In genomic region chr6:131433153-131434048, GRCm38 (mm10) we compare ENCODE assay signal across 9 mouse cellular contexts. TPM values are rescaled to one million over a fixed set of nuclear protein-coding genes. Genes with fewer than 3 reads are reported as not detected.
A peak's percentile ranks its signal among the peaks of the same experiment; 100 is the strongest.
DNase-seq lines count a peak whose midpoint lies in the region; ATAC-seq and TF ChIP-seq lines count a peak whose summit lies in the region.
"Had no signal": no experiment of that assay in that cellular context is flagged by ENCODE, and none has a peak within 500 bp of the region (broad histone marks: within the 10 kb centered on the region; RNA-seq: fewer than 3 reads in every experiment).

No protein-coding gene starts in this region.

- H3K4me2 ChIP-seq in heart, embryonic 15.5 days = peak overlapping the region; percentile 80
- H3K4me2 ChIP-seq in midbrain, postnatal 0 days (ENCODE audit: low read depth, low read length, poor library complexity, severe bottlenecking) = peak overlapping the region; percentile 95

- 8% methylated on average over 39 of the region's 39 CpGs for WGBS in kidney, adult 2 months
- WGBS in heart, embryonic 15.5 days = 6% methylated on average over 39 of the region's 39 CpGs
- 4% methylated on average over 39 of the region's 39 CpGs for WGBS in midbrain, postnatal 0 days

- no peak for TF ChIP-seq CTCF in kidney, adult 2 months (conservative IDR thresholded peaks at IDR 0.05; ENCODE audit: insufficient read depth, insufficient read length, low read depth, low read length)
- no peak for TF ChIP-seq CTCF in midbrain, postnatal 0 days (IDR thresholded peaks at IDR 0.05)

- no peaks in the 10 kb centered on the region for H3K36me3 ChIP-seq in kidney, adult 2 months (ENCODE audit: control insufficient read depth, insufficient read depth, low read length)
- H3K36me3 ChIP-seq in heart, embryonic 15.5 days = no peaks in the 10 kb centered on the region
- no peaks in the 10 kb centered on the region for H3K36me3 ChIP-seq in midbrain, postnatal 0 days (ENCODE audit: insufficient read depth, low read length)

- peak; percentile 39; the same call in 1 of the 2 replicates for ATAC-seq in heart, embryonic 15.5 days (replicated peaks; ENCODE audit: insufficient number of reproducible peaks, insufficient read depth, low FRiP score, low read depth)
- peak; percentile 77 for ATAC-seq in midbrain, postnatal 0 days (ENCODE audit: low FRiP score)

- no peaks in the 10 kb centered on the region; the same call in 1 of the 2 replicates for H3K27me3 ChIP-seq in kidney, adult 2 months (replicated peaks; ENCODE audit: control insufficient read depth, insufficient read depth, low read length)
- H3K27me3 ChIP-seq in heart, embryonic 15.5 days = peaks cover 3% of the 10 kb centered on the region; the same call in 1 of the 2 replicates
- no peaks in the 10 kb centered on the region for H3K27me3 ChIP-seq in midbrain, postnatal 0 days (ENCODE audit: insufficient read depth, low read length)

- H3K9ac ChIP-seq in heart, embryonic 15.5 days = peak overlapping the region; percentile 41
- H3K9ac ChIP-seq in midbrain, postnatal 0 days (replicated peaks; ENCODE audit: low read length, poor library complexity, severe bottlenecking) = peak overlapping the region; percentile 69

- TF ChIP-seq POLR2A in kidney, adult 2 months (IDR thresholded peaks at IDR 0.05; ENCODE audit: low read depth, low read length) = no peak

- DNase-seq in kidney, adult 2 months = peak; percentile 6
- DNase-seq in kidney, adult 9 months = no peak
- peak; percentile 37 to 57 for DNase-seq in kidney, postnatal 4 days
- DNase-seq in midbrain, postnatal 0 days (ENCODE audit: low spot score) = peak; percentile 47
- DNase-seq in ovary, adult 18-20 months (ENCODE audit: low spot score) = no peak
- DNase-seq in spleen, postnatal 14 days (ENCODE audit: low spot score in 2 of 2) = no peak

- H3K9me3 ChIP-seq in heart, embryonic 15.5 days (replicated peaks) = no peaks in the 10 kb centered on the region
- H3K9me3 ChIP-seq in midbrain, postnatal 0 days (ENCODE audit: low read length) = no peaks in the 10 kb centered on the region

- no peaks in the 10 kb centered on the region for H3K4me1 ChIP-seq in kidney, adult 2 months (ENCODE audit: control insufficient read depth, insufficient read depth, low read length)
- H3K4me1 ChIP-seq in brown adipose tissue, adult 24 weeks (ENCODE audit: control insufficient read depth, insufficient read depth, insufficient read length, low read length) = no peaks in the 10 kb centered on the region
- peaks cover 4% of the 10 kb centered on the region for H3K4me1 ChIP-seq in heart, embryonic 15.5 days (replicated peaks)
- peaks cover 6% of the 10 kb centered on the region; the same call in 1 of the 2 replicates for H3K4me1 ChIP-seq in midbrain, postnatal 0 days (ENCODE audit: insufficient read depth, low read length)

- H3K27ac ChIP-seq in kidney, adult 2 months (ENCODE audit: insufficient read depth, low read depth, low read length) = no peak overlapping the region
- H3K27ac ChIP-seq in brown adipose tissue, adult 24 weeks (replicated peaks; ENCODE audit: low read depth, low read length) = no peak overlapping the region
- H3K27ac ChIP-seq in heart, embryonic 15.5 days = no peak overlapping the region
- no peak overlapping the region for H3K27ac ChIP-seq in midbrain, postnatal 0 days (ENCODE audit: low read depth, low read length)
- H3K27ac ChIP-seq: macrophage had no signal

- H3K4me3 ChIP-seq in kidney, adult 2 months (ENCODE audit: insufficient read depth, low read depth, low read length) = peak overlapping the region; percentile 21; the same call in 1 of the 2 replicates
- peak overlapping the region; percentile 47 for H3K4me3 ChIP-seq in brown adipose tissue, adult 24 weeks (ENCODE audit: insufficient read depth, low read depth, low read length)
- H3K4me3 ChIP-seq in heart, embryonic 15.5 days = peak overlapping the region; percentile 44
- H3K4me3 ChIP-seq in midbrain, postnatal 0 days (ENCODE audit: low read depth, low read length) = peak overlapping the region; percentile 51

RNA-seq across cellular contexts. Expression of gene Ybx3, which starts 45.1 kb away (rescaled TPM):
- polyA plus RNA-seq in kidney, adult 2 months (2012; rRNA removed) = 38.5 and 38.7 TPM in 2 replicates
- 148 and 154 TPM in 2 replicates for polyA plus RNA-seq in brown adipose tissue, adult 24 weeks (2012; ENCODE audit: insufficient read depth, insufficient read length, missing spikeins)
- 49.1 and 52.1 TPM in 2 replicates for polyA plus RNA-seq in heart, embryonic 15.5 days (2015; fragmentation: Nextera tagmentation; extraction: Ambion mirVana)
- total RNA-seq in midbrain, postnatal 0 days (2014; rRNA removed) = 104 and 111 TPM in 2 replicates
- 28.1 and 33.6 TPM in 2 replicates for polyA plus RNA-seq in midbrain, postnatal 0 days (2015; fragmentation: Nextera tagmentation; extraction: Ambion mirVana)

RNA-seq across cellular contexts. Expression of gene 5430401F13Rik, which starts 52.8 kb away (rescaled TPM):
- polyA plus RNA-seq in kidney, adult 2 months (2012; rRNA removed) = not detected in 2 replicates
- polyA plus RNA-seq in brown adipose tissue, adult 24 weeks (2012; ENCODE audit: insufficient read depth, insufficient read length, missing spikeins) = not detected in 2 replicates
- not detected in 2 replicates for polyA plus RNA-seq in heart, embryonic 15.5 days (2015; fragmentation: Nextera tagmentation; extraction: Ambion mirVana)
- not detected in 2 replicates for total RNA-seq in midbrain, postnatal 0 days (2014; rRNA removed)
- not detected in 2 replicates for polyA plus RNA-seq in midbrain, postnatal 0 days (2015; fragmentation: Nextera tagmentation; extraction: Ambion mirVana)
- polyA plus RNA-seq: macrophage had no signal

RNA-seq across cellular contexts. Expression of gene Gm6619, which starts 52.8 kb away (rescaled TPM):
- not detected in 2 replicates for polyA plus RNA-seq in kidney, adult 2 months (2012; rRNA removed)
- polyA plus RNA-seq in brown adipose tissue, adult 24 weeks (2012; ENCODE audit: insufficient read depth, insufficient read length, missing spikeins) = not detected in 2 replicates
- not detected in 2 replicates for polyA plus RNA-seq in heart, embryonic 15.5 days (2015; fragmentation: Nextera tagmentation; extraction: Ambion mirVana)
- not detected in 2 replicates for total RNA-seq in midbrain, postnatal 0 days (2014; rRNA removed)
- 0.29 TPM in 1 of 2 replicates, not detected in the other for polyA plus RNA-seq in midbrain, postnatal 0 days (2015; fragmentation: Nextera tagmentation; extraction: Ambion mirVana)
- polyA plus RNA-seq: macrophage had no signal

Comparison
In these comparisons a context has a peak if more than half of its experiments do, and no peak if none do; other contexts are left out.
1. DNase-seq: peak in kidney, adult 2 months (single experiment), kidney, postnatal 4 days (2 of 2) and midbrain, postnatal 0 days (single experiment); none in kidney, adult 9 months (single experiment), ovary, adult 18-20 months (single experiment) and spleen, postnatal 14 days (0 of 2).
2. Peak in every context shown above with its lines, with median percentiles within 50 percentile points of each other: H3K4me3 ChIP-seq.